Mouse (Mus musculus) liver, postnatal 0 days (tissue): ENCODE measurements around the gene Pdf. TPM values are rescaled to one million over a fixed set of nuclear protein-coding genes. Genes with fewer than 3 reads are reported as not detected.

ENCODE experiments used
- ATAC-seq: fragments of 200-750 bp; cut with Nextera tagmentation; 2 replicates; pipeline ENCODE4 v1.8.0; 2017; ENCODE audit warnings: mild to moderate bottlenecking, moderate library complexity
- DNase-seq: peaks from one replicate; pipeline ENCODE4 v3.0.0-alpha.2; 2016
- H3K27ac ChIP-seq: fragments of 300-500 bp; sonication (generic); 2 replicates; pipeline ENCODE4 v1.5.1; 2014; ENCODE audit warnings: antibody characterized with exemption, moderate library complexity, mild to moderate bottlenecking, low read depth
- H3K27me3 ChIP-seq: fragments of 300-500 bp; sonication (generic); 2 replicates; pipeline ENCODE4 v1.6.1; 2014; ENCODE audit warnings: low read length, control low read depth, mixed read lengths; ENCODE audit not compliant: insufficient read depth
- H3K36me3 ChIP-seq: fragments of 300-500 bp; sonication (generic); replicated peaks from 2 replicates; pipeline ENCODE4 v1.6.1; 2014; ENCODE audit warnings: mild to moderate bottlenecking, control low read depth, low read length, moderate library complexity, mixed read lengths; ENCODE audit not compliant: insufficient read depth
- H3K4me1 ChIP-seq: fragments of 300-500 bp; sonication (generic); 2 replicates; pipeline ENCODE4 v1.6.1; 2014; ENCODE audit warnings: antibody characterized with exemption, mild to moderate bottlenecking, control low read depth; ENCODE audit not compliant: insufficient read depth
- H3K4me2 ChIP-seq: fragments of 300-500 bp; sonication (generic); 2 replicates; pipeline ENCODE4 v1.6.1; 2014; ENCODE audit warnings: low read depth, mild to moderate bottlenecking, low read length, moderate library complexity, mixed read lengths
- H3K4me3 ChIP-seq: fragments of 300-500 bp; sonication (generic); 2 replicates; pipeline ENCODE4 v1.5.1; 2014; ENCODE audit warnings: low read depth, low read length
- H3K9ac ChIP-seq: fragments of 300-500 bp; sonication (generic); replicated peaks from 2 replicates; pipeline ENCODE4 v1.6.1; 2014; ENCODE audit warnings: mild to moderate bottlenecking, moderate library complexity
- H3K9me3 ChIP-seq: fragments of 300-500 bp; sonication (generic); 2 replicates; pipeline ENCODE4 v1.6.1; 2016; ENCODE audit warnings: mild to moderate bottlenecking, control low read depth, low read length, mixed read lengths
- CTCF ChIP-seq: sonication (generic); IDR thresholded peaks from 2 replicates; pipeline ENCODE4 v1.5.1; 2016; ENCODE audit warnings: antibody characterized with exemption, low read depth
- EP300 ChIP-seq: IDR thresholded peaks from 2 replicates; pipeline ENCODE4 v1.6.1; 2016; ENCODE audit warnings: antibody characterized with exemption, low read depth, mild to moderate bottlenecking
- WGBS: fragments of 180-500 bp; shearing (Covaris S2); extraction: QIAGEN DNeasy Blood & Tissue Kit; methylation state at CpG from one replicate; pipeline ENCODE4 v1.1.7; 2014; ENCODE audit not compliant: insufficient replicate concordance; 5-methylcytosine and 5-hydroxymethylcytosine counted together
- polyA plus RNA-seq: library from polyadenylated mRNA; unstranded; fragments of >200 nt; fragmentation: Nextera tagmentation; extraction: Ambion mirVana; gene quantifications from 2 replicates; pipeline ENCODE4 v1.2.1, GENCODE M21; 2015

Gene Pdf
- polyA plus RNA-seq, 1 experiment from 2014 or later: 20.7 TPM

- DNase-seq (no peak), ATAC-seq (no peak)
- no peaks in the 10 kb centered on the region for H3K9me3 ChIP-seq
- H3K36me3 ChIP-seq: no peaks in the 10 kb centered on the region
- 0 out of 2 replicates have a peak overlapping the region, but pooled peaks have one; percentile 2 for H3K27ac ChIP-seq
- 64% methylated on average over 5 of the region's 5 CpGs for WGBS
- H3K9ac ChIP-seq: no peak overlapping the region
- TF ChIP-seq CTCF (no peak), EP300 (no peak)
- no peak overlapping the region for H3K4me2 ChIP-seq
- H3K27me3 ChIP-seq: no peaks in the 10 kb centered on the region
- H3K4me3 ChIP-seq: no peak overlapping the region
- H3K4me1 ChIP-seq: peaks cover 18% of the 10 kb centered on the region
These were observed 18.4 kb downstream of the Pdf start for GRCm38 (mm10) chr8:107030058-107030457.

- H3K4me2 ChIP-seq: no peak overlapping the region
- H3K9ac ChIP-seq: no peak overlapping the region
- no peaks in the 10 kb centered on the region for H3K27me3 ChIP-seq
- H3K36me3 ChIP-seq: no peaks in the 10 kb centered on the region
- DNase-seq (no peak), ATAC-seq (no peak)
- no peak overlapping the region for H3K4me3 ChIP-seq
- H3K9me3 ChIP-seq: no peaks in the 10 kb centered on the region
- TF ChIP-seq EP300 (no peak), CTCF (no peak)
- peaks cover 18% of the 10 kb centered on the region for H3K4me1 ChIP-seq
- WGBS: 74% methylated on average over 3 of the region's 3 CpGs
- H3K27ac ChIP-seq: no peak overlapping the region
These were observed 19.1 kb downstream of the Pdf start for GRCm38 (mm10) chr8:107029310-107029709.

- H3K27ac ChIP-seq: no peak overlapping the region
- H3K9ac ChIP-seq: no peak overlapping the region
- ATAC-seq (no peak), DNase-seq (no peak)
- H3K4me1 ChIP-seq: no peaks in the 10 kb centered on the region
- H3K36me3 ChIP-seq: no peaks in the 10 kb centered on the region
- TF ChIP-seq EP300 (no peak), CTCF (no peak)
- no peaks in the 10 kb centered on the region for H3K27me3 ChIP-seq
- no peak overlapping the region for H3K4me3 ChIP-seq
- H3K9me3 ChIP-seq: no peaks in the 10 kb centered on the region
- WGBS: 85% methylated on average over 8 of the region's 8 CpGs
- no peak overlapping the region for H3K4me2 ChIP-seq
These were observed 24.9 kb downstream of the Pdf start for GRCm38 (mm10) chr8:107023479-107023878.

- 79% methylated on average over 1 of the region's 1 CpGs for WGBS
- Histone ChIP-seq H3K9ac (no peak overlapping the region), H3K4me3 (no peak overlapping the region), H3K27me3 (no peaks in the 10 kb centered on the region), H3K27ac (no peak overlapping the region), H3K4me1 (no peaks in the 10 kb centered on the region), H3K36me3 (no peaks in the 10 kb centered on the region; the same call in 1 of the 2 replicates), H3K4me2 (no peak overlapping the region), H3K9me3 (no peaks in the 10 kb centered on the region)
- DNase-seq (no peak), ATAC-seq (no peak)
- TF ChIP-seq CTCF (no peak), EP300 (no peak)
These were observed 33.5 kb downstream of the Pdf start for GRCm38 (mm10) chr8:107014915-107015314.

GRCm38 (mm10) chr8:107012666-107013065 is 35.7 kb downstream of the Pdf start:
- Histone ChIP-seq H3K9me3 (no peaks in the 10 kb centered on the region), H3K36me3 (no peaks in the 10 kb centered on the region; the same call in 1 of the 2 replicates), H3K27ac (no peak overlapping the region), H3K4me1 (no peaks in the 10 kb centered on the region), H3K9ac (no peak overlapping the region), H3K27me3 (no peaks in the 10 kb centered on the region), H3K4me2 (no peak overlapping the region), H3K4me3 (no peak overlapping the region)
- WGBS: 76% methylated on average over 2 of the region's 2 CpGs
- no peak for TF ChIP-seq CTCF
- TF ChIP-seq EP300: no peak
- DNase-seq (no peak), ATAC-seq (no peak)

DNA sequence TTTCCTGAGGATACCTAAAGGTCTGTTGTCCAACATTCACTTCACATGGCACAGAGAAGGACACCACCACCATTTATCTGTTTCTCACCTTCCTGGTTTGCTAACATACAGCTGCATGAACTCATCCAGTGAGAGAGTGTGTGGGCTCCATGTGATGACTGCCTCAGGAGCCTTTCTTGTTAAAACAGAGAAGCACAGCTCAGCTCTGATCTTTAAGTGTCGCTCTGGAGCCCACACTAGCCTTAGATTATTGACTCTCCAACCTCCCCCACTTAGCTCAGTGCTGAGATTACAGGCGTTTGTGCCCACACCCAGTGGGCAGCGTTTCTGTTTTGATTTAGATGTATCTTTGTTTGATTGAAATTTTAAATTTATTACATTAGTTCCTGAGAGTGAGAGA is 40.6 kb downstream of the Pdf start:
- 82% methylated on average over 3 of the region's 3 CpGs for whole genome bisulfite sequencing
- ATAC-seq (no peak), DNase-seq (no peak)
- TF ChIP-seq CTCF (no peak), EP300 (no peak)
- Histone ChIP-seq H3K27ac (no peak overlapping the region), H3K9ac (no peak overlapping the region), H3K27me3 (no peaks in the 10 kb centered on the region), H3K9me3 (no peaks in the 10 kb centered on the region), H3K36me3 (no peaks in the 10 kb centered on the region; the same call in 1 of the 2 replicates), H3K4me1 (no peaks in the 10 kb centered on the region), H3K4me3 (no peak overlapping the region), H3K4me2 (no peak overlapping the region)

- no peaks in the 10 kb centered on the region for H3K27me3 ChIP-seq
- H3K4me1 ChIP-seq: no peaks in the 10 kb centered on the region
- WGBS: 21% methylated on average over 5 of the region's 5 CpGs
- TF ChIP-seq EP300 (no peak), CTCF (peak; percentile 99)
- H3K36me3 ChIP-seq: 0 out of 2 replicates have a peak, but pooled peaks cover 2% of the 10 kb centered on the region
- no peak overlapping the region for H3K27ac ChIP-seq
- H3K4me3 ChIP-seq: no peak overlapping the region
- peak; percentile 89 for DNase-seq
- ATAC-seq: peak; percentile 94
- H3K9ac ChIP-seq: no peak overlapping the region
- no peak overlapping the region for H3K4me2 ChIP-seq
- H3K9me3 ChIP-seq: no peaks in the 10 kb centered on the region
These were observed 45.9 kb downstream of the Pdf start for GRCm38 (mm10) chr8:107002532-107002931.
